Mouse (Mus musculus) kidney, embryonic 15.5 days (tissue): ENCODE measurements around the gene Cog7. TPM values are rescaled to one million over a fixed set of nuclear protein-coding genes. Genes with fewer than 3 reads are reported as not detected.
A peak's percentile ranks its signal among the peaks of the same experiment; 100 is the strongest.

Experiments used
- ATAC-seq: fragments of 200-750 bp; cut with Nextera tagmentation; replicated peaks from 2 replicates; pipeline ENCODE4 v1.8.0; 2017; ENCODE audit warnings: moderate TSS enrichment; ENCODE audit not compliant: low FRiP score
- H3K27ac ChIP-seq: fragments of 300-500 bp; sonication (generic); 2 replicates; pipeline ENCODE4 v1.5.1; 2015; ENCODE audit warnings: mild to moderate bottlenecking, inconsistent platforms
- H3K27me3 ChIP-seq: fragments of 300-500 bp; sonication (generic); 2 replicates; pipeline ENCODE4 v1.6.1; 2015; ENCODE audit warnings: inconsistent platforms
- H3K36me3 ChIP-seq: fragments of 300-500 bp; sonication (generic); 2 replicates; pipeline ENCODE4 v1.6.1; 2015; ENCODE audit warnings: inconsistent platforms
- H3K4me1 ChIP-seq: fragments of 300-500 bp; sonication (generic); 2 replicates; pipeline ENCODE4 v1.6.1; 2015; ENCODE audit warnings: inconsistent platforms
- H3K4me2 ChIP-seq: fragments of 300-500 bp; sonication (generic); 2 replicates; pipeline ENCODE4 v1.6.1; 2015; ENCODE audit warnings: moderate library complexity, mild to moderate bottlenecking, inconsistent platforms
- H3K4me3 ChIP-seq: fragments of 300-500 bp; sonication (generic); replicated peaks from 2 replicates; pipeline ENCODE4 v1.5.1; 2015; ENCODE audit warnings: mild to moderate bottlenecking, inconsistent platforms
- H3K9ac ChIP-seq: fragments of 300-500 bp; sonication (generic); 2 replicates; pipeline ENCODE4 v1.6.1; 2015; ENCODE audit warnings: mild to moderate bottlenecking, inconsistent platforms
- H3K9me3 ChIP-seq: fragments of 300-500 bp; sonication (generic); replicated peaks from 2 replicates; pipeline ENCODE4 v1.6.1; 2016; ENCODE audit warnings: inconsistent platforms
- WGBS: fragments of 180-500 bp; shearing (Covaris S2); methylation state at CpG from one replicate; pipeline ENCODE4 v1.1.7; 2015; ENCODE audit warnings: mixed read lengths; 5-methylcytosine and 5-hydroxymethylcytosine counted together
- polyA plus RNA-seq: library from polyadenylated mRNA; unstranded; fragments of >200 nt; fragmentation: Nextera tagmentation; extraction: Ambion mirVana; gene quantifications from 2 replicates; pipeline ENCODE4 v1.2.1, GENCODE M21; 2015

The Cog7 gene
- 29.1 and 29.5 TPM in 2 replicates for polyA plus RNA-seq

GRCm38 (mm10) chr7:121981307-121981871, at the start of gene Cog7:
Gene Cog7, minus strand, starts transcription at chr7:121981711.
- 1% methylated on average over 55 of the region's 55 CpGs for WGBS
- peak within 1 kb of the TSS; percentile 74 for H3K4me3 ChIP-seq
- no peak within 1 kb of the TSS for H3K27ac ChIP-seq
- peaks cover 8% of the 10 kb centered on the region for H3K36me3 ChIP-seq
- H3K9me3 ChIP-seq = no peaks in the 10 kb centered on the region
- H3K4me2 ChIP-seq = peak within 1 kb of the TSS; percentile 68
- H3K27me3 ChIP-seq = no peaks in the 10 kb centered on the region
- ATAC-seq = peak; percentile 92
- H3K4me1 ChIP-seq = peaks cover 10% of the 10 kb centered on the region
- H3K9ac ChIP-seq = peak within 1 kb of the TSS; percentile 73

GRCm38 (mm10) chr7:122022131-122022530, 40.6 kb upstream of the Cog7 start:
- ATAC-seq = peak; percentile 27; the same call in 1 of the 2 replicates
- H3K4me3 ChIP-seq = no peak overlapping the region
- no peaks in the 10 kb centered on the region for H3K9me3 ChIP-seq
- no peak overlapping the region for H3K4me2 ChIP-seq
- H3K27ac ChIP-seq = no peak overlapping the region
- 0 out of 2 replicates have a peak, but pooled peaks cover 4% of the 10 kb centered on the region for H3K36me3 ChIP-seq
- H3K9ac ChIP-seq = no peak overlapping the region
- no peaks in the 10 kb centered on the region for H3K27me3 ChIP-seq
- WGBS = 71% methylated on average over 2 of the region's 2 CpGs
- peaks cover 35% of the 10 kb centered on the region for H3K4me1 ChIP-seq

GRCm38 (mm10) chr7:122020667-122021354, 39.3 kb upstream of the Cog7 start, which contains the start of gene Gga2:
Gene Gga2, minus strand, starts transcription at chr7:122021222.
- WGBS = under 1% methylated on average over 50 of the region's 50 CpGs
- H3K4me2 ChIP-seq = peak within 1 kb of the TSS; percentile 86
- peak; percentile 86 for ATAC-seq
- peak within 1 kb of the TSS; percentile 71 for H3K9ac ChIP-seq
- 0 out of 2 replicates have a peak, but pooled peaks cover 4% of the 10 kb centered on the region for H3K36me3 ChIP-seq
- H3K4me1 ChIP-seq = peaks cover 44% of the 10 kb centered on the region
- no peaks in the 10 kb centered on the region for H3K9me3 ChIP-seq
- H3K27me3 ChIP-seq = no peaks in the 10 kb centered on the region
- H3K4me3 ChIP-seq = peak within 1 kb of the TSS; percentile 81
- H3K27ac ChIP-seq = peak within 1 kb of the TSS; percentile 91

- Histone ChIP-seq H3K4me3 (peak overlapping the region; percentile 81), H3K36me3 (0 out of 2 replicates have a peak, but pooled peaks cover 4% of the 10 kb centered on the region), H3K4me2 (peak overlapping the region; percentile 86), H3K9me3 (no peaks in the 10 kb centered on the region), H3K27me3 (no peaks in the 10 kb centered on the region), H3K27ac (peak overlapping the region; percentile 91), H3K9ac (peak overlapping the region; percentile 71), H3K4me1 (peaks cover 49% of the 10 kb centered on the region)
- 3% methylated on average over 6 of the region's 6 CpGs for WGBS
- peak; percentile 10 for ATAC-seq
These were observed 38.8 kb upstream of the Cog7 start for GRCm38 (mm10) chr7:122020273-122020666.

- ATAC-seq = no peak
- no peak overlapping the region for H3K27ac ChIP-seq
These were observed 37.5 kb upstream of the Cog7 start for GRCm38 (mm10) chr7:122018978-122019377.

GRCm38 (mm10) chr7:122018247-122018646, 36.7 kb upstream of the Cog7 start:
- no peak for ATAC-seq
- no peak overlapping the region for H3K9ac ChIP-seq
- H3K27ac ChIP-seq = no peak overlapping the region
- 57% methylated on average over 3 of the region's 3 CpGs for WGBS
- no peak overlapping the region for H3K4me3 ChIP-seq
- H3K36me3 ChIP-seq = 0 out of 2 replicates have a peak, but pooled peaks cover 4% of the 10 kb centered on the region
- peaks cover 51% of the 10 kb centered on the region for H3K4me1 ChIP-seq
- no peak overlapping the region for H3K4me2 ChIP-seq
- no peaks in the 10 kb centered on the region for H3K27me3 ChIP-seq
- no peaks in the 10 kb centered on the region for H3K9me3 ChIP-seq

More at GRCm38 (mm10) chr7:122018978-122019377, 37.5 kb upstream of the Cog7 start:
- H3K4me1 ChIP-seq = peaks cover 56% of the 10 kb centered on the region
- 82% methylated on average over 7 of the region's 7 CpGs for WGBS
- H3K36me3 ChIP-seq = 0 out of 2 replicates have a peak, but pooled peaks cover 4% of the 10 kb centered on the region
- H3K9ac ChIP-seq = no peak overlapping the region
- peak overlapping the region; percentile 86 for H3K4me2 ChIP-seq
- no peaks in the 10 kb centered on the region for H3K27me3 ChIP-seq
- no peaks in the 10 kb centered on the region for H3K9me3 ChIP-seq
- H3K4me3 ChIP-seq = peak overlapping the region; percentile 81; the same call in 1 of the 2 replicates

- Histone ChIP-seq H3K9me3 (no peaks in the 10 kb centered on the region), H3K36me3 (peaks cover 20% of the 10 kb centered on the region), H3K27ac (0 out of 2 replicates have a peak overlapping the region, but pooled peaks have one; percentile 15), H3K4me2 (peak overlapping the region; percentile 17), H3K9ac (no peak overlapping the region), H3K4me3 (no peak overlapping the region), H3K4me1 (peaks cover 51% of the 10 kb centered on the region), H3K27me3 (no peaks in the 10 kb centered on the region)
- 21% methylated on average over 10 of the region's 10 CpGs for WGBS
- ATAC-seq = 0 out of 2 replicates have a peak, but pooled peaks have one; percentile 9
These were observed 34.2 kb upstream of the Cog7 start for GRCm38 (mm10) chr7:122015734-122016133.

- Histone ChIP-seq H3K4me3 (no peak overlapping the region), H3K4me1 (peaks cover 48% of the 10 kb centered on the region), H3K4me2 (peak overlapping the region; percentile 17), H3K27ac (0 out of 2 replicates have a peak overlapping the region, but pooled peaks have one; percentile 15), H3K9me3 (no peaks in the 10 kb centered on the region), H3K27me3 (no peaks in the 10 kb centered on the region), H3K36me3 (peaks cover 27% of the 10 kb centered on the region), H3K9ac (no peak overlapping the region)
- no peak for ATAC-seq
- 16% methylated on average over 8 of the region's 8 CpGs for WGBS
These were observed 33.6 kb upstream of the Cog7 start for GRCm38 (mm10) chr7:122015105-122015504.

- no peak for ATAC-seq
- no peaks in the 10 kb centered on the region for H3K9me3 ChIP-seq
- peaks cover 28% of the 10 kb centered on the region for H3K4me1 ChIP-seq
- H3K27ac ChIP-seq = no peak overlapping the region
- no peak overlapping the region for H3K9ac ChIP-seq
- H3K36me3 ChIP-seq = peaks cover 47% of the 10 kb centered on the region
- H3K4me3 ChIP-seq = no peak overlapping the region
- no peak overlapping the region for H3K4me2 ChIP-seq
- 84% methylated on average over 10 of the region's 10 CpGs for WGBS
- H3K27me3 ChIP-seq = no peaks in the 10 kb centered on the region
These were observed 31.4 kb upstream of the Cog7 start for GRCm38 (mm10) chr7:122012949-122013348.

GRCm38 (mm10) chr7:122012370-122012769, 30.9 kb upstream of the Cog7 start:
- Histone ChIP-seq H3K4me2 (no peak overlapping the region), H3K9me3 (no peaks in the 10 kb centered on the region), H3K27me3 (no peaks in the 10 kb centered on the region), H3K36me3 (peaks cover 51% of the 10 kb centered on the region), H3K4me1 (peaks cover 25% of the 10 kb centered on the region), H3K4me3 (no peak overlapping the region), H3K27ac (no peak overlapping the region), H3K9ac (no peak overlapping the region)
- WGBS = 95% methylated on average over 4 of the region's 4 CpGs
- ATAC-seq = no peak

GRCm38 (mm10) chr7:122000396-122000795, 18.9 kb upstream of the Cog7 start:
- Histone ChIP-seq H3K4me2 (no peak overlapping the region), H3K9ac (no peak overlapping the region), H3K36me3 (peaks cover 93% of the 10 kb centered on the region), H3K4me3 (no peak overlapping the region), H3K27ac (no peak overlapping the region), H3K9me3 (no peaks in the 10 kb centered on the region), H3K27me3 (no peaks in the 10 kb centered on the region), H3K4me1 (no peaks in the 10 kb centered on the region)
- 80% methylated on average over 8 of the region's 8 CpGs for WGBS
- ATAC-seq = no peak

GRCm38 (mm10) chr7:121995961-121996360, 14.4 kb upstream of the Cog7 start:
- H3K4me1 ChIP-seq = no peaks in the 10 kb centered on the region
- peaks cover 95% of the 10 kb centered on the region for H3K36me3 ChIP-seq
- no peak overlapping the region for H3K9ac ChIP-seq
- H3K4me3 ChIP-seq = no peak overlapping the region
- H3K27me3 ChIP-seq = no peaks in the 10 kb centered on the region
- no peaks in the 10 kb centered on the region for H3K9me3 ChIP-seq
- WGBS = 92% methylated on average over 5 of the region's 5 CpGs
- ATAC-seq = no peak
- no peak overlapping the region for H3K4me2 ChIP-seq
- no peak overlapping the region for H3K27ac ChIP-seq
